Mouse (Mus musculus) hindbrain, embryonic 11.5 days (tissue): ENCODE data around the gene Cbfa2t2. TPM values are rescaled to one million over a fixed set of nuclear protein-coding genes. Genes with fewer than 3 reads are reported as not detected.

Source experiments
- ATAC-seq: fragments of 200-750 bp; cut with Nextera tagmentation; 2 replicates; pipeline ENCODE4 v1.8.0; 2017; ENCODE audit warnings: mild to moderate bottlenecking, moderate TSS enrichment, moderate library complexity; ENCODE audit not compliant: low FRiP score
- DNase-seq: peaks from one replicate; pipeline ENCODE4 v3.0.0-alpha.2; 2015; ENCODE audit warnings: low spot score
- H3K27ac ChIP-seq: fragments of 300-500 bp; sonication (generic); 2 replicates; pipeline ENCODE4 v1.5.1; 2014; ENCODE audit warnings: mild to moderate bottlenecking, low read depth, low read length
- H3K27me3 ChIP-seq: fragments of 300-500 bp; sonication (generic); 2 replicates; pipeline ENCODE4 v1.6.1; 2014; ENCODE audit warnings: mild to moderate bottlenecking, low read length, moderate library complexity, mixed read lengths; ENCODE audit not compliant: control insufficient read depth, insufficient read depth
- H3K36me3 ChIP-seq: fragments of 300-500 bp; sonication (generic); 2 replicates; pipeline ENCODE4 v1.6.1; 2014; ENCODE audit warnings: mild to moderate bottlenecking, low read length, moderate library complexity, mixed read lengths; ENCODE audit not compliant: control insufficient read depth, insufficient read depth
- H3K4me1 ChIP-seq: fragments of 300-500 bp; sonication (generic); replicated peaks from 2 replicates; pipeline ENCODE4 v1.6.1; 2014; ENCODE audit warnings: low read length, mixed read lengths; ENCODE audit not compliant: control insufficient read depth, insufficient read depth
- H3K4me2 ChIP-seq: fragments of 300-500 bp; sonication (generic); replicated peaks from 2 replicates; pipeline ENCODE4 v1.6.1; 2014; ENCODE audit warnings: mild to moderate bottlenecking, low read depth, low read length
- H3K4me3 ChIP-seq: fragments of 300-500 bp; sonication (generic); 2 replicates; pipeline ENCODE4 v1.5.1; 2014; ENCODE audit warnings: low read depth, low read length
- H3K9ac ChIP-seq: fragments of 300-500 bp; sonication (generic); 2 replicates; pipeline ENCODE4 v1.6.1; 2014; ENCODE audit warnings: low read depth, low read length
- H3K9me3 ChIP-seq: fragments of 300-500 bp; sonication (generic); 2 replicates; pipeline ENCODE4 v1.6.1; 2016; ENCODE audit warnings: low read length; ENCODE audit not compliant: control insufficient read depth
- WGBS: fragments of 180-500 bp; shearing (Covaris S2); extraction: QIAGEN DNeasy Blood & Tissue Kit; methylation state at CpG from one replicate; pipeline ENCODE4 v1.1.7; 2014; 5-methylcytosine and 5-hydroxymethylcytosine counted together
- polyA plus RNA-seq: library from polyadenylated mRNA; unstranded; fragments of >200 nt; fragmentation: Nextera tagmentation; extraction: Ambion mirVana; gene quantifications from 2 replicates; pipeline ENCODE4 v1.2.1, GENCODE M21; 2014

Gene Cbfa2t2
- polyA plus RNA-seq, 1 experiment from 2014 or later, result 68.2 TPM

GRCm38 (mm10) chr2:154543567-154544347 is 107.5 kb downstream of the Cbfa2t2 start:
- H3K4me2 ChIP-seq, result no peak overlapping the region
- DNase-seq, result no peak
- no peak overlapping the region for H3K27ac ChIP-seq

GRCm38 (mm10) chr2:154546711-154547110 is 110.4 kb downstream of the Cbfa2t2 start, which contains the start of gene 1700003F12Rik:
1700003F12Rik (plus strand) TSS chr2:154547085.
- ATAC-seq (no peak), DNase-seq (peak; percentile 1)
- Histone ChIP-seq H3K4me1 (0 out of 2 replicates have a peak, but pooled peaks cover 3% of the 10 kb centered on the region), H3K4me3 (no peak within 1 kb of the TSS), H3K27me3 (peaks cover 9% of the 10 kb centered on the region; the same call in 1 of the 2 replicates), H3K36me3 (no peaks in the 10 kb centered on the region), H3K4me2 (no peak within 1 kb of the TSS), H3K27ac (no peak within 1 kb of the TSS), H3K9ac (no peak within 1 kb of the TSS), H3K9me3 (no peaks in the 10 kb centered on the region)
- 91% methylated on average over 10 of the region's 10 CpGs for WGBS

More at GRCm38 (mm10) chr2:154543567-154544347, 107.5 kb downstream of the Cbfa2t2 start:
- WGBS, result 89% methylated on average over 9 of the region's 9 CpGs
- H3K36me3 ChIP-seq, result no peaks in the 10 kb centered on the region
- no peak overlapping the region for H3K9ac ChIP-seq
- no peaks in the 10 kb centered on the region for H3K27me3 ChIP-seq
- no peak for ATAC-seq
- H3K4me1 ChIP-seq, result no peaks in the 10 kb centered on the region
- no peaks in the 10 kb centered on the region for H3K9me3 ChIP-seq
- H3K4me3 ChIP-seq, result no peak overlapping the region

GRCm38 (mm10) chr2:154548688-154549087 is 112.4 kb downstream of the Cbfa2t2 start:
- Histone ChIP-seq H3K4me1 (peaks cover 9% of the 10 kb centered on the region; the same call in 1 of the 2 replicates), H3K27me3 (peaks cover 12% of the 10 kb centered on the region; the same call in 1 of the 2 replicates), H3K4me2 (peak overlapping the region; percentile 76), H3K27ac (no peak overlapping the region), H3K4me3 (no peak overlapping the region), H3K9ac (no peak overlapping the region), H3K36me3 (no peaks in the 10 kb centered on the region), H3K9me3 (no peaks in the 10 kb centered on the region)
- DNase-seq (peak; percentile 45), ATAC-seq (0 out of 2 replicates have a peak, but pooled peaks have one; percentile 0)
- 39% methylated on average over 3 of the region's 3 CpGs for WGBS

GRCm38 (mm10) chr2:154549127-154549885 is 113.0 kb downstream of the Cbfa2t2 start:
- peak overlapping the region; percentile 76 for H3K4me2 ChIP-seq
- DNase-seq (peak; percentile 86), ATAC-seq (peak; percentile 79)
- no peaks in the 10 kb centered on the region for H3K36me3 ChIP-seq
- H3K4me1 ChIP-seq, result peaks cover 9% of the 10 kb centered on the region; the same call in 1 of the 2 replicates
- H3K27me3 ChIP-seq, result peaks cover 12% of the 10 kb centered on the region; the same call in 1 of the 2 replicates
- H3K9me3 ChIP-seq, result no peaks in the 10 kb centered on the region
- peak overlapping the region; percentile 20; the same call in 1 of the 2 replicates for H3K9ac ChIP-seq
- H3K27ac ChIP-seq, result no peak overlapping the region
- H3K4me3 ChIP-seq, result peak overlapping the region; percentile 29
- 4% methylated on average over 44 of the region's 48 CpGs for WGBS

- Histone ChIP-seq H3K9ac (no peak overlapping the region), H3K36me3 (no peaks in the 10 kb centered on the region), H3K27ac (no peak overlapping the region), H3K4me2 (peak overlapping the region; percentile 76), H3K4me1 (peaks cover 9% of the 10 kb centered on the region; the same call in 1 of the 2 replicates), H3K27me3 (peaks cover 12% of the 10 kb centered on the region; the same call in 1 of the 2 replicates), H3K4me3 (peak overlapping the region; percentile 29), H3K9me3 (no peaks in the 10 kb centered on the region)
- 16% methylated on average over 20 of the region's 20 CpGs for WGBS
- no peak for DNase-seq
- ATAC-seq, result no peak
Observed at GRCm38 (mm10) chr2:154549886-154550189, 113.6 kb downstream of the Cbfa2t2 start.

GRCm38 (mm10) chr2:154550937-154551336 is 114.7 kb downstream of the Cbfa2t2 start:
- DNase-seq (no peak), ATAC-seq (no peak)
- H3K27me3 ChIP-seq, result peaks cover 12% of the 10 kb centered on the region; the same call in 1 of the 2 replicates
- no peak overlapping the region for H3K9ac ChIP-seq
- WGBS, result 94% methylated on average over 2 of the region's 2 CpGs
- H3K36me3 ChIP-seq, result no peaks in the 10 kb centered on the region
- no peak overlapping the region for H3K4me3 ChIP-seq
- H3K4me1 ChIP-seq, result peaks cover 9% of the 10 kb centered on the region; the same call in 1 of the 2 replicates
- H3K27ac ChIP-seq, result no peak overlapping the region
- no peak overlapping the region for H3K4me2 ChIP-seq
- H3K9me3 ChIP-seq, result no peaks in the 10 kb centered on the region

GRCm38 (mm10) chr2:154551476-154551875 is 115.2 kb downstream of the Cbfa2t2 start, which contains the start of gene Actl10:
Actl10 (plus strand) TSS chr2:154551776.
- H3K4me1 ChIP-seq, result peaks cover 9% of the 10 kb centered on the region; the same call in 1 of the 2 replicates
- H3K4me2 ChIP-seq, result peak within 1 kb of the TSS; percentile 22; the same call in 1 of the 2 replicates
- no peak for DNase-seq
- H3K36me3 ChIP-seq, result no peaks in the 10 kb centered on the region
- H3K27me3 ChIP-seq, result peaks cover 12% of the 10 kb centered on the region; the same call in 1 of the 2 replicates
- 0 out of 2 replicates have a peak within 1 kb of the TSS, but pooled peaks have one; percentile 12 for H3K9ac ChIP-seq
- no peak within 1 kb of the TSS for H3K27ac ChIP-seq
- 88% methylated on average over 4 of the region's 4 CpGs for WGBS
- H3K4me3 ChIP-seq, result no peak within 1 kb of the TSS
- no peak for ATAC-seq
- H3K9me3 ChIP-seq, result no peaks in the 10 kb centered on the region

GRCm38 (mm10) chr2:154551927-154552326 is 115.6 kb downstream of the Cbfa2t2 start:
- ATAC-seq (no peak), DNase-seq (peak; percentile 29)
- no peaks in the 10 kb centered on the region for H3K9me3 ChIP-seq
- H3K4me2 ChIP-seq, result peak overlapping the region; percentile 22; the same call in 1 of the 2 replicates
- H3K4me1 ChIP-seq, result peaks cover 9% of the 10 kb centered on the region; the same call in 1 of the 2 replicates
- H3K27ac ChIP-seq, result no peak overlapping the region
- H3K27me3 ChIP-seq, result peaks cover 12% of the 10 kb centered on the region; the same call in 1 of the 2 replicates
- 42% methylated on average over 21 of the region's 21 CpGs for WGBS
- no peak overlapping the region for H3K4me3 ChIP-seq
- H3K9ac ChIP-seq, result no peak overlapping the region
- H3K36me3 ChIP-seq, result no peaks in the 10 kb centered on the region
